In genomic region chr5:131430109-131430508, GRCm38 (mm10) we compare ENCODE assay signal across 9 mouse cellular contexts.
DNase-seq lines count a peak whose midpoint lies in the region; ATAC-seq lines count a peak whose summit lies in the region.
"Had no signal": no experiment of that assay in that cellular context is flagged by ENCODE, and none has a peak within 500 bp of the region (broad histone marks: within the 10 kb centered on the region; RNA-seq: fewer than 3 reads in every experiment).

No protein-coding gene starts in this region.

- H3K9ac ChIP-seq in kidney, embryonic 15.5 days = no peak overlapping the region
- H3K9ac ChIP-seq in intestine, embryonic 16.5 days (ENCODE audit: low read depth, low read length) = no peak overlapping the region
- H3K9ac ChIP-seq in neural tube, embryonic 14.5 days (replicated peaks; ENCODE audit: low read depth, low read length) = no peak overlapping the region
- H3K9ac ChIP-seq: liver, embryonic 13.5 days had no signal

- no peaks in the 10 kb centered on the region for H3K36me3 ChIP-seq in kidney, embryonic 15.5 days
- H3K36me3 ChIP-seq in embryonic facial prominence, embryonic 10.5 days (replicated peaks) = no peaks in the 10 kb centered on the region
- H3K36me3 ChIP-seq in intestine, embryonic 16.5 days (ENCODE audit: control insufficient read depth, insufficient read depth, low read length) = no peaks in the 10 kb centered on the region
- H3K36me3 ChIP-seq in neural tube, embryonic 14.5 days (ENCODE audit: control insufficient read depth, insufficient read depth, low read length) = no peaks in the 10 kb centered on the region
- H3K36me3 ChIP-seq: liver, embryonic 13.5 days had no signal

- H3K27ac ChIP-seq in kidney, embryonic 15.5 days = no peak overlapping the region
- H3K27ac ChIP-seq in embryonic facial prominence, embryonic 10.5 days (replicated peaks) = no peak overlapping the region
- H3K27ac ChIP-seq in intestine, embryonic 16.5 days (ENCODE audit: low read length) = no peak overlapping the region
- no peak overlapping the region for H3K27ac ChIP-seq in neural tube, embryonic 14.5 days (ENCODE audit: low read depth, low read length)
- H3K27ac ChIP-seq: liver, embryonic 13.5 days had no signal

- DNase-seq in kidney, adult 11 months = peak; percentile 25
- peak; percentile 57 to 65 for DNase-seq in adrenal gland, postnatal 36 days
- DNase-seq in embryonic facial prominence, embryonic 10.5 days (ENCODE audit: low spot score) = peak; percentile 74
- peak; percentile 57 to 62 for DNase-seq in left cerebral cortex, postnatal 36 days (ENCODE audit: low spot score in 2 of 2)
- DNase-seq: liver, embryonic 13.5 days had no signal

- H3K4me3 ChIP-seq in kidney, embryonic 15.5 days (replicated peaks) = no peak overlapping the region
- H3K4me3 ChIP-seq in embryonic facial prominence, embryonic 10.5 days = no peak overlapping the region
- no peak overlapping the region for H3K4me3 ChIP-seq in intestine, embryonic 16.5 days (ENCODE audit: low read length)
- no peak overlapping the region for H3K4me3 ChIP-seq in neural tube, embryonic 14.5 days (ENCODE audit: low read depth, low read length)
- H3K4me3 ChIP-seq: liver, embryonic 13.5 days had no signal

- H3K4me1 ChIP-seq in kidney, embryonic 15.5 days = 0 out of 2 replicates have a peak, but pooled peaks cover 4% of the 10 kb centered on the region
- peaks cover 14% of the 10 kb centered on the region for H3K4me1 ChIP-seq in embryonic facial prominence, embryonic 10.5 days
- H3K4me1 ChIP-seq in intestine, embryonic 16.5 days (ENCODE audit: control insufficient read depth, insufficient read depth, low read length) = no peaks in the 10 kb centered on the region
- H3K4me1 ChIP-seq in neural tube, embryonic 14.5 days (ENCODE audit: control insufficient read depth, insufficient read depth, low read length) = no peaks in the 10 kb centered on the region
- H3K4me1 ChIP-seq: liver, embryonic 13.5 days had no signal

- H3K4me2 ChIP-seq in kidney, embryonic 15.5 days = no peak overlapping the region
- H3K4me2 ChIP-seq in intestine, embryonic 16.5 days (ENCODE audit: low read depth, low read length) = 0 out of 2 replicates have a peak overlapping the region, but pooled peaks have one; percentile 6
- no peak overlapping the region for H3K4me2 ChIP-seq in neural tube, embryonic 14.5 days (ENCODE audit: low read depth, low read length)
- H3K4me2 ChIP-seq: liver, embryonic 13.5 days had no signal

- H3K27me3 ChIP-seq in kidney, embryonic 15.5 days = peaks cover 3% of the 10 kb centered on the region; the same call in 1 of the 2 replicates
- 0 out of 2 replicates have a peak, but pooled peaks cover 2% of the 10 kb centered on the region for H3K27me3 ChIP-seq in embryonic facial prominence, embryonic 10.5 days (replicated peaks; ENCODE audit: low read depth, poor library complexity, severe bottlenecking)
- no peaks in the 10 kb centered on the region for H3K27me3 ChIP-seq in intestine, embryonic 16.5 days (replicated peaks; ENCODE audit: control insufficient read depth, insufficient read depth, low read length)
- no peaks in the 10 kb centered on the region for H3K27me3 ChIP-seq in neural tube, embryonic 14.5 days (ENCODE audit: control insufficient read depth, insufficient read depth, low read length)
- H3K27me3 ChIP-seq: liver, embryonic 13.5 days had no signal

- 22% methylated on average over 8 of the region's 8 CpGs for WGBS in kidney, embryonic 15.5 days
- WGBS in embryonic facial prominence, embryonic 10.5 days = 28% methylated on average over 8 of the region's 8 CpGs
- WGBS in intestine, embryonic 16.5 days = 27% methylated on average over 8 of the region's 8 CpGs
- WGBS in neural tube, embryonic 14.5 days = 33% methylated on average over 8 of the region's 8 CpGs

- no peak for ATAC-seq in kidney, embryonic 15.5 days (replicated peaks; ENCODE audit: low FRiP score)
- ATAC-seq in intestine, embryonic 16.5 days = peak; percentile 54
- peak; percentile 42; the same call in 1 of the 2 replicates for ATAC-seq in neural tube, embryonic 14.5 days (ENCODE audit: low read depth)
- no peak for ATAC-seq in erythroblast, adult 5-6 weeks (replicated peaks; ENCODE audit: low FRiP score, poor library complexity, severe bottlenecking)

- intact Hi-C loops in left cerebral cortex, postnatal 36 days (cut with DNase I) = loop anchor here (10.0 kb wide), 1 partner anchor 1155 kb away; no protein-coding TSS in a partner anchor

- no peaks in the 10 kb centered on the region for H3K9me3 ChIP-seq in kidney, embryonic 15.5 days (replicated peaks)
- no peaks in the 10 kb centered on the region for H3K9me3 ChIP-seq in embryonic facial prominence, embryonic 10.5 days
- no peaks in the 10 kb centered on the region for H3K9me3 ChIP-seq in intestine, embryonic 16.5 days (ENCODE audit: control insufficient read depth, low read length)
- H3K9me3 ChIP-seq in neural tube, embryonic 14.5 days (ENCODE audit: control insufficient read depth, low read length) = no peaks in the 10 kb centered on the region
- H3K9me3 ChIP-seq: liver, embryonic 13.5 days had no signal

Comparison
In these comparisons a context has a peak if more than half of its experiments do, and no peak if none do; other contexts are left out.
1. ATAC-seq: peak in intestine, embryonic 16.5 days (single experiment) and neural tube, embryonic 14.5 days (single experiment); none in kidney, embryonic 15.5 days (single experiment) and erythroblast, adult 5-6 weeks (single experiment).
2. Peak in every context shown above with its lines, with median percentiles within 50 percentile points of each other: DNase-seq.